Mouse (Mus musculus): ENCODE data around the gene Dcaf15.

DNA sequence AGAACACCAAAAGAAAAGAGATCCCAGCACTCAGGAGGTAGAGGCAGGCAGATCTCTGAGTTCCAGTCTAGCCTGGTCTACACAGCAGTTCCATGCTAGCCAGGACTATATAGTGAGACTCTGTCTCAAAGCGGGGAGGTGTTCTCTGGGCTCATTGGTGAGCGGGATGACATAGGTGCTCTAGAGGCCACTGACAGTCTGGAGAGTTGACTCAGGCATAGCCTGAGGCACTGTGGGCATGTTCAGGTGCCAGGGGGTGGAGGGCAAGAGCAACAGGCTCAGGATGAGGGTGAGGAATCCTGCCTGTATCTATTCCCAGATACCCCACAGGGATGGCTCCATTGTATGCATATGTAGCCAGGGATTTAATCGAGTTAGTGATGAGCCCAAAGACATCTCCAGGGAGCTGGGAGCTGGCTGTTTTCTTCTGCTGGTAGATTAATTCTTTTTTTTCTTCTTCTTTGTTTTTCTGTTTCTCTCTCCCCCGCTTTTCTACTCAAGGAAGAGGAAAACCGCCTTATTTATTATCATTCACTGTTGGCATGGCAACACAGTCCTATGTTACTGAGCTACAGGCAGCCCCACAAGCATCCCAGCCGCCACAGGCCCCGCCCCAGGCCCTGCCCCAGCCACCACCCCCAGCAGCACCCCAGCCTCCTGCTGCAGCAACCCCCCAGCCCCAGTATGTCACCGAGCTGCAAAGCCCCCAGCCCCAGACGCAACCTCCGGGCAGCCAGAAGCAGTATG is 31.2 kb downstream of the Dcaf15 start:
- no peak for TF ChIP-seq CTCF (IDR thresholded peaks at IDR 0.05 in 2 of 3, conservative IDR thresholded peaks at IDR 0.05 in 1 of 3; ENCODE audit: control insufficient read depth in 1 of 3, insufficient read depth in 1 of 3, low read depth in 2 of 3, low read length in 3 of 3, poor library complexity in 1 of 3, severe bottlenecking in 1 of 3)
- no peak for TF ChIP-seq ETS1 (IDR thresholded peaks at IDR 0.05; ENCODE audit: low read depth, low read length)
- TF ChIP-seq ZMIZ1 (IDR thresholded peaks at IDR 0.05; ENCODE audit: low read depth, low read length), result no peak
- no peak for TF ChIP-seq POLR2AphosphoS2 (IDR thresholded peaks at IDR 0.05; ENCODE audit: low read length)
- TF ChIP-seq EP300 (IDR thresholded peaks at IDR 0.05; ENCODE audit: low read depth in 1 of 2, low read length in 2 of 2), result no peak
- no peak for TF ChIP-seq ZNF384 (IDR thresholded peaks at IDR 0.05; ENCODE audit: low read depth, low read length)
- no peak for TF ChIP-seq POLR2A (IDR thresholded peaks at IDR 0.05; ENCODE audit: control insufficient read depth in 1 of 2, insufficient read depth in 1 of 2, low read depth in 1 of 2, low read length in 2 of 2, poor library complexity in 1 of 2)
- no peak for TF ChIP-seq TCF12 (IDR thresholded peaks at IDR 0.05; ENCODE audit: low read depth, low read length)
- no peak for TF ChIP-seq JUND (IDR thresholded peaks at IDR 0.05; ENCODE audit: low read depth, low read length)
- TF ChIP-seq E2F4 (IDR thresholded peaks at IDR 0.05; ENCODE audit: borderline replicate concordance, low read depth, low read length), result no peak
- no peak for TF ChIP-seq ZC3H11A (IDR thresholded peaks at IDR 0.05; ENCODE audit: low read depth, low read length)

Data from MEL (cell line).